Mouse (Mus musculus) myocyte (in vitro differentiated cells): ENCODE data around the gene Tnn. TPM values are rescaled to one million over a fixed set of nuclear protein-coding genes. Genes with fewer than 3 reads are reported as not detected.
A peak's percentile ranks its signal among the peaks of the same experiment; 100 is the strongest.

Source experiments
- H3K27me3 ChIP-seq: one replicate; pipeline ENCODE4 v1.6.1; 2011; ENCODE audit not compliant: control insufficient read depth, insufficient read depth, insufficient read length
- H3K36me3 ChIP-seq: one replicate; pipeline ENCODE4 v1.6.1; 2011; ENCODE audit not compliant: control insufficient read depth, insufficient read depth
- H3K4me2 ChIP-seq: one replicate; pipeline ENCODE4 v1.6.1; 2011; ENCODE audit warnings: low read depth, control low read depth
- H3K4me3 ChIP-seq: one replicate; pipeline ENCODE4 v1.5.1; 2011; ENCODE audit warnings: mild to moderate bottlenecking, control low read depth, moderate library complexity
- H3K79me2 ChIP-seq: one replicate; pipeline ENCODE4 v1.6.1; 2011; ENCODE audit not compliant: control insufficient read depth, insufficient read depth
- H3ac ChIP-seq: one replicate; pipeline ENCODE4 v1.6.1; 2011; ENCODE audit not compliant: control insufficient read depth, insufficient read length
- CEBPB ChIP-seq: IDR thresholded peaks from 2 replicates; pipeline ENCODE4 v1.6.1; 2011; ENCODE audit warnings: mild to moderate bottlenecking, moderate library complexity; ENCODE audit not compliant: poor library complexity, insufficient read depth, severe bottlenecking
- E2F4 ChIP-seq: IDR thresholded peaks from one replicate; pipeline ENCODE4 v1.6.1; 2011; ENCODE audit warnings: mild to moderate bottlenecking, control low read depth, moderate library complexity; ENCODE audit not compliant: insufficient read depth
- MAX ChIP-seq: IDR thresholded peaks from one replicate; pipeline ENCODE4 v1.6.1; 2011; ENCODE audit warnings: low read depth, mild to moderate bottlenecking, control low read depth
- MYOD1 ChIP-seq, 3 experiments: IDR thresholded peaks; one replicate each; pipeline ENCODE4 v1.6.1; 2011; ENCODE audit warnings: control low read depth in 2 of 3, low read depth in 2 of 3, mild to moderate bottlenecking in 2 of 3, moderate library complexity in 1 of 3; ENCODE audit not compliant: insufficient read length in 2 of 3, control insufficient read depth in 1 of 3
- MYOG ChIP-seq, 3 experiments: IDR thresholded peaks; one replicate each; pipeline ENCODE4 v1.6.1; 2011; ENCODE audit warnings: control low read depth in 2 of 3, low read depth in 2 of 3, mild to moderate bottlenecking in 2 of 3; ENCODE audit not compliant: insufficient read length in 2 of 3, control insufficient read depth in 1 of 3, insufficient read depth in 1 of 3
- POLR2A ChIP-seq: IDR thresholded peaks from one replicate; pipeline ENCODE4 v1.6.1; 2011; ENCODE audit warnings: low read depth, mild to moderate bottlenecking, control low read depth, moderate library complexity; ENCODE audit not compliant: insufficient read length
- POLR2AphosphoS2 ChIP-seq: IDR thresholded peaks from one replicate; pipeline ENCODE4 v1.6.1; 2011; ENCODE audit warnings: low read depth, control low read depth; ENCODE audit not compliant: insufficient read length
- REST ChIP-seq: IDR thresholded peaks from one replicate; pipeline ENCODE4 v1.6.1; 2011; ENCODE audit warnings: mild to moderate bottlenecking, control low read depth, moderate library complexity; ENCODE audit not compliant: insufficient read depth, insufficient read length
- SRF ChIP-seq: IDR thresholded peaks from one replicate; pipeline ENCODE4 v1.6.1; 2011; ENCODE audit warnings: low read depth; ENCODE audit not compliant: control insufficient read depth, insufficient read length
- TCF12 ChIP-seq: IDR thresholded peaks from one replicate; pipeline ENCODE4 v1.6.1; 2011; ENCODE audit warnings: mild to moderate bottlenecking, control low read depth; ENCODE audit not compliant: poor library complexity, insufficient read depth, severe bottlenecking
- TCF3 ChIP-seq: IDR thresholded peaks from one replicate; pipeline ENCODE4 v1.6.1; 2011; ENCODE audit warnings: low read depth, control low read depth; ENCODE audit not compliant: insufficient read length
- USF1 ChIP-seq: IDR thresholded peaks from one replicate; pipeline ENCODE4 v1.6.1; 2011; ENCODE audit warnings: low read depth, mild to moderate bottlenecking, control low read depth, moderate library complexity
- polyA plus RNA-seq: library from polyadenylated mRNA; unstranded; fragments of >200 nt; fragmentation: generic; extraction: Trizol; gene quantifications from one replicate; pipeline ENCODE4 v1.2.1, GENCODE M21; 2012; ENCODE audit warnings: missing spikeins

The Tnn gene
- polyA plus RNA-seq, 1 experiment: not detected

GRCm38 (mm10) chr1:160045971-160046370 is 107.4 kb downstream of the Tnn start:
- Histone ChIP-seq H3K79me2 (no peaks in the 10 kb centered on the region), H3K4me2 (no peak overlapping the region), H3K27me3 (no peaks in the 10 kb centered on the region), H3ac (no peak overlapping the region), H3K36me3 (no peaks in the 10 kb centered on the region), H3K4me3 (no peak overlapping the region)
- TF ChIP-seq TCF3: no peak
- no peak for TF ChIP-seq USF1
- TF ChIP-seq E2F4: no peak
- no peak for TF ChIP-seq MYOD1 (IDR thresholded peaks at IDR 0.05; ENCODE audit: control insufficient read depth in 1 of 3, insufficient read length in 2 of 3, low read depth in 2 of 3)
- no peak for TF ChIP-seq SRF
- no peak for TF ChIP-seq REST
- TF ChIP-seq MAX: no peak
- TF ChIP-seq CEBPB: no peak
- no peak for TF ChIP-seq TCF12
- no peak for TF ChIP-seq MYOG (IDR thresholded peaks at IDR 0.05; ENCODE audit: control insufficient read depth in 1 of 3, insufficient read depth in 1 of 3, insufficient read length in 2 of 3, low read depth in 2 of 3)
- TF ChIP-seq POLR2A: no peak
- TF ChIP-seq POLR2AphosphoS2: no peak

GRCm38 (mm10) chr1:160045056-160045715 is 108.2 kb downstream of the Tnn start:
- H3K4me3 ChIP-seq: peak overlapping the region; percentile 27
- H3ac ChIP-seq: no peak overlapping the region
- TF ChIP-seq POLR2A: no peak
- no peak for TF ChIP-seq USF1
- no peak for TF ChIP-seq TCF12
- H3K36me3 ChIP-seq: no peaks in the 10 kb centered on the region
- peak overlapping the region; percentile 71 for H3K4me2 ChIP-seq
- H3K27me3 ChIP-seq: no peaks in the 10 kb centered on the region
- no peaks in the 10 kb centered on the region for H3K79me2 ChIP-seq

GRCm38 (mm10) chr1:160044237-160045021 is 109.0 kb downstream of the Tnn start, which contains the start of gene 4930523C07Rik:
TSS of gene 4930523C07Rik (plus strand) at chr1:160044382.
- no peaks in the 10 kb centered on the region for H3K36me3 ChIP-seq
- TF ChIP-seq CEBPB (no peak), E2F4 (no peak), POLR2AphosphoS2 (peak; percentile 68), USF1 (no peak), TCF12 (no peak), SRF (no peak), TCF3 (no peak), REST (no peak), MAX (no peak), MYOG (IDR thresholded peaks at IDR 0.05; ENCODE audit: control insufficient read depth in 1 of 3, insufficient read depth in 1 of 3, insufficient read length in 2 of 3, low read depth in 2 of 3) (no peak), POLR2A (peak; percentile 62)
- no peaks in the 10 kb centered on the region for H3K79me2 ChIP-seq
- H3K4me2 ChIP-seq: peak within 1 kb of the TSS; percentile 71
- H3K27me3 ChIP-seq: no peaks in the 10 kb centered on the region
- peak within 1 kb of the TSS; percentile 27 for H3K4me3 ChIP-seq
- H3ac ChIP-seq: no peak within 1 kb of the TSS

- TF ChIP-seq TCF3 (no peak), REST (no peak), TCF12 (no peak), CEBPB (no peak), POLR2A (no peak), MAX (no peak), E2F4 (no peak), USF1 (no peak), MYOG (IDR thresholded peaks at IDR 0.05; ENCODE audit: control insufficient read depth in 1 of 3, insufficient read depth in 1 of 3, insufficient read length in 2 of 3, low read depth in 2 of 3) (no peak), MYOD1 (IDR thresholded peaks at IDR 0.05; ENCODE audit: control insufficient read depth in 1 of 3, insufficient read length in 2 of 3, low read depth in 2 of 3) (no peak), SRF (no peak), POLR2AphosphoS2 (no peak)
- Histone ChIP-seq H3K4me2 (peak overlapping the region; percentile 71), H3K4me3 (peak overlapping the region; percentile 27), H3ac (no peak overlapping the region), H3K27me3 (no peaks in the 10 kb centered on the region), H3K36me3 (no peaks in the 10 kb centered on the region), H3K79me2 (no peaks in the 10 kb centered on the region)
Measured at GRCm38 (mm10) chr1:160043271-160043975, 110.0 kb downstream of the Tnn start.
